Mouse (Mus musculus) small intestine, adult 10 weeks (tissue): ENCODE data around the gene Crygd. TPM values are rescaled to one million over a fixed set of nuclear protein-coding genes. Genes with fewer than 3 reads are reported as not detected.

Source experiments
- polyA plus RNA-seq: library from polyadenylated mRNA; stranded (reverse); fragments of 350-450 nt; fragmentation: Illumina TruSeq; extraction: RNeasy Lipid Tissue Mini Kit (QIAGEN cat#74804); gene quantifications from one replicate; pipeline ENCODE4 v1.2.3, GENCODE M21; 2014; ENCODE audit warnings: low replicate concordance

The Crygd gene
- polyA plus RNA-seq = not detected

GRCm38 (mm10) chr1:65063352-65063751 lies at the start of gene Crygd:
Gene Crygd (minus strand): TSS chr1:65063452.

GRCm38 (mm10) chr1:65103273-65103672 lies 40.0 kb upstream of the Crygd start, which contains the start of gene Cryga:
Gene Cryga (minus strand): TSS chr1:65103373.

GRCm38 (mm10) chr1:65082188-65082587 lies 18.9 kb upstream of the Crygd start, which contains the start of gene Crygb:
Gene Crygb (minus strand): TSS chr1:65082288.

GRCm38 (mm10) chr1:65073589-65073988 lies 10.3 kb upstream of the Crygd start, which contains the start of gene Crygc:
Gene Crygc (minus strand): TSS chr1:65073689.

GRCm38 (mm10) chr1:65050952-65051351 lies 12.3 kb downstream of the Crygd start, which contains the start of gene Cryge:
Gene Cryge (minus strand): TSS chr1:65051149.

GRCm38 (mm10) chr1:65032641-65033040 lies 30.6 kb downstream of the Crygd start, which contains the start of gene Akr1cl:
Gene Akr1cl (minus strand): TSS chr1:65032759.

Other genes starting within 250 kb of the Crygd start
- gene Plekhm3, start 106.6 kb downstream of the Crygd start, polyA plus RNA-seq = 3.6 TPM
- not detected for gene Akr1cl, start 30.7 kb downstream of the Crygd start, polyA plus RNA-seq
- not detected for gene Cryge, start 12.3 kb downstream of the Crygd start, polyA plus RNA-seq
- gene Crygc, start 10.2 kb upstream of the Crygd start, polyA plus RNA-seq = not detected
- gene Crygb, start 18.8 kb upstream of the Crygd start, polyA plus RNA-seq = not detected
- gene Cryga, start 39.9 kb upstream of the Crygd start, polyA plus RNA-seq = not detected
- not detected for gene Gm28845, start 56.1 kb upstream of the Crygd start, polyA plus RNA-seq
- gene D630023F18Rik, start 59.8 kb upstream of the Crygd start, polyA plus RNA-seq = 2.7 TPM
- gene Idh1, start 123.0 kb upstream of the Crygd start, polyA plus RNA-seq = 1,050 TPM
- 14.5 TPM for gene Pikfyve, start 123.2 kb upstream of the Crygd start, polyA plus RNA-seq
- gene Pth2r, start 218.6 kb upstream of the Crygd start, polyA plus RNA-seq = not detected